Mouse (Mus musculus) embryonic fibroblast, embryonic 13.5 days (primary cell): ENCODE measurements at regions not wholly inside any gene's neighbourhood (a gene's known extent, or its start where the extent isn't known, plus 50 kb on each side); places are given as distances from the start of the nearest gene placed in this dataset.

Experiments used
- CTCF ChIP-seq: IDR thresholded peaks from 2 replicates; pipeline ENCODE4 v1.5.1; 2011; ENCODE audit warnings: mild to moderate bottlenecking, control low read depth, low read length, moderate library complexity, borderline replicate concordance; ENCODE audit not compliant: insufficient read depth
- POLR2A ChIP-seq: IDR thresholded peaks from 2 replicates; pipeline ENCODE4 v1.6.1; 2011; ENCODE audit warnings: low read depth, mild to moderate bottlenecking, control low read depth, low read length, moderate library complexity

DNA sequence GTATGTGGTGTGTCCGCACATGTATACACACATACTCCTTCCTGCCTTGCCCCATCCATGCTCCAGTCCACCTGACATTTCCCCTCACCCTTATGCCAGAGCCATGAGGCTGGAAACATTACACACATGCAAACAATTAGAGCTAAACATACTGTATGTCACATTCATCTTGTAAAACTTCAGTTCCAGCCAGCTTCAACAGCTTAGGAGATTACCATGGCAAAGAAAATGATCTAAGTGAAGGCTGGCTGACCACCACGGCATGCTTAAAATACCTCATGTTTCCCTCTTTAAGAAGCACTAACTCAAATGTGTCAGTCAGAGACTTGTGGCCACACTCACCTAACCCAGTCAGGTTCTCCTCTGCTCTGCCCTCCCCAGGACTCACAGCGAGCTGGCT is 246.2 kb upstream of the Veph1 start:
- TF ChIP-seq POLR2A (no peak), CTCF (no peak)
